Mouse (Mus musculus) kidney, adult 9 months (tissue): ENCODE results near the gene Urad.

Experiments used
- DNase-seq: peaks from one replicate; pipeline ENCODE4 v3.0.0; 2022

Gene Urad

DNA sequence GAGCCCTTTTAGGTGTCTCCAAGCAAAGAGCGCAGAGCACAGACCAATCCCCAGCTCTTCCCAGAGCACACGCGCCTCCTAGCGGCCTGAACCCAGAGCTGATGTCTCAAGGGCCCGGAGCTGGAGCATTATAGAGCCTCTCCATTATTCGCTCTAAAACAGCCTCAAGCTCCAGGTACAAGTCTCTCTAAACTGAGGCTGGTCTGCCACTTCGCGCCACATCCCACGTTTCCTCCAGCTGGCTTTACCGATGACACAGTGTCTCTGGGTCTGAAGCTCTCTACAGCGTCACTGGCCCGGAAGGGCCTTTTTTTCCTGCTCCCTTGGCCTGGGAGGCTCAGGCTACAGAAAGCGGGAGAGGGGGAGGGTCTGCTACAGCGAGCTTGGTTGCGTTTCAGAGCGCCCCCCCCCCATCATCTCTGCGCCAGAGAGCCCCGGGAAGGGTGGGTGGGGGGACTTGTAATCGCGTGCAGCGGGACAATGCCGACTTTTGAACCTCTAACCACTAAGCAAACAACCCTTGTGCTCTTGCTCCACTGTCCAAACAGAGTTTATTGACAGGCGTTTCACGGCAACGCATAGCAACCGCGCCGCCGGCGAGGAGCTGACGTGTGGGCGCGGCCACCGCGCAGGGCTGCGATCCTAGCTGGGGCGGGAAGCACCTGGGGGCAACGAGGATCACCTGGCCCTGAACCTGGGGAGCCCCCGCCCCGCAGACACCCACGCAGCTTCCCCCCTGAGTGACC is 22.8 kb downstream of the Urad start:
- peak; percentile 34 for DNase-seq

DNA sequence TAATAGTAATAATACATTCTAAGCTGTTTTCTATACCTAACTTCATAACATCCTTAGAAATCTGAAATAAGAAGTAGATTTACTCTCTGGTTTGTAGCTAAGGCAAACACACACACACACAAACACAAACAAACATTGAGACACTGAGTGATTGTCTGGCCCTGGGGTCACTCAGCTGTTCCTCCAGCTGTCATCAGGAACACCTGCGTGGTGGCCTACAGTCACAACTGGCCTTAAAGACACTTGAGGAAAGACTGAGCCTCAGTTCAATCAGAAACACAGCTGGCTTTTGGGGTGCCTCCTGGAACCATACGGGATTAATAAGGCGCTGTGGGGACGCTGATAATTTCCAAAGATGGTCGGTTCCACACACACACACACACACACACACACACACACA is 25.0 kb downstream of the Urad start:
- DNase-seq: no peak

DNA sequence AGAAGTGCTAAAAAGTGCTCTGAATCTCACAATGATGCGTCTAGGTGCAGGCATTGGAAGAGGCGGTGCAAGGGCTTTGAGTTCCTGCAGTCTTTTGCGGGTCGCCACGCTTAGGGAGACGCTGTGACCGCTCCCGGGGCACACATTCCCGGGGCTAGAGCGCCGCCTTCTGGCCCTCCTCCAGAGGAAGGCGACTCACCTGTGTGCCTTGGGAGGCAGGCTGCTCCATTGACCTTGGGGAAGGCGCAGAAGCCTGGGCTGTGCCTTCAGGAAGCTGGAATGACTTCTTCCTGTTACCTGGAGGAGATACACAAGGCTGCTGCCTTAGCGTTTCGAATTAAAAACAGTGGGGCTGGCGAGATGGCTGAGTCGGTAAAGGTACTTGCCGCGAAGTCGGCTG is 28.1 kb downstream of the Urad start:
- DNase-seq: no peak

DNA sequence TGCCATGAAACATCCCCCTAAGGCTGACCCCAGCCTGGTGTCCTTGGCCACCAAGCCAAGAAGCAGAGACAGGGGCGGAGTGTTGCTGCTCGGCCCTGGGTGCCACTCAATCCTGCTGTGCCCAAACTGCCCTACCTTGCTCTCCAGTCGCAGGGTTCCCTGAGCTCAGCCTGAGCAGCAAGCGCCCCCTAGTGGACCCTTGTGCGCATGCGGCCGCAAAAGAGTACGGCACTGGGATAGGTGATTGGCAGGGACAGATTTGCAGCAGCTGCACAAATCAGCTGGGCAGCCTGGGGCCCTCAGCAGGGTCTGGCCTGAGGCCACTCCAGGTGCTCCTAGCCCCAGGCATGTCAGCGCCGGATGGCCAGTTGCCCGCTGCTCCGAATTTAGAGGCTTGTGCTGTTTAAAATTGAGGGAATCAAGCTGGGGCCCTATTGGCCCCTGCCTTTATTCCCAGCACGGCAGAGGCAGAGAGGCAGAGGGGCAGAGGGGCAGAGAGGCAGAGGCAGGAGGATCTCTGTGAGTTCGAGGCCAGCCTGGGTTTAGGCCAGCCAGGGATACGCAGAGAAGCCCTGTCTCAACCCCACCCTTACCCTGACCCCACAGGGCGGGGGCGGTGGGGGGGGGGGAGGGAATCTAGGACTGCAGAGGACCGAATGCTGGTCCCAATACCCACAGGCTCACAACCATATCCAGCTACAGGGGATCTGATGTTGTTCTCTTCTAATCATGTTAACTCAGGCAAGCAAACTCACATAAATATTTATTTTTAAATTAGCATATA is 28.9 kb downstream of the Urad start:
- peak; percentile 63 for DNase-seq

DNA sequence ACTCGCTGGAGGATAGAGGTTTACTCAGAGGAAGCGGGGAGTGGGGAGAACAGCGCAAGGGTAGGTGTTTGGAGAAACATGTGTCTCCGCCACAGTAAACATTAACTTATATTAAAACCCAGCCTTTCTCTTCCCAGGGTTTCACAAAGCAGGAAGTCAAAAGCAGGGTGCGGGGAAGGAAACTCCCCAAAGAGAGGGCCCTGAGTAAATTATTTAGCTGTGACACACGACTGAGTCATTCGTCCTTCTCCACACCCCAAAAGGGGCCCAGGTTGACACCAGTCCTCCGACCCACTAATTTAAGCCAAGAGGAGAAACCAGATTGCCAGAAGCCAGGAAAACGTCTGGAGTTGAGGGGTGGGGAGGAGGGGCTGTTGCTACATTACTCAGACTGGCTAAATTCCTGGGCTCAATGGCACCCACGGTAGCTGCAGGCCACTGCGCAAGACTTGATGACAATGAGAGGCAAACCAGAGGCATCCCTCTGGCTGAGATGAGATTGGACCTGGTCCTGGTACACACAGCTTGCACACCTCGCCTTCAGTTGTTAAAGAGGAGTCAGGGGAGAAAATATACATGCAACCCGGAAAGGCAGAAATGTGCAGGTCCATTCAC is 29.6 kb downstream of the Urad start:
- DNase-seq: no peak

DNA sequence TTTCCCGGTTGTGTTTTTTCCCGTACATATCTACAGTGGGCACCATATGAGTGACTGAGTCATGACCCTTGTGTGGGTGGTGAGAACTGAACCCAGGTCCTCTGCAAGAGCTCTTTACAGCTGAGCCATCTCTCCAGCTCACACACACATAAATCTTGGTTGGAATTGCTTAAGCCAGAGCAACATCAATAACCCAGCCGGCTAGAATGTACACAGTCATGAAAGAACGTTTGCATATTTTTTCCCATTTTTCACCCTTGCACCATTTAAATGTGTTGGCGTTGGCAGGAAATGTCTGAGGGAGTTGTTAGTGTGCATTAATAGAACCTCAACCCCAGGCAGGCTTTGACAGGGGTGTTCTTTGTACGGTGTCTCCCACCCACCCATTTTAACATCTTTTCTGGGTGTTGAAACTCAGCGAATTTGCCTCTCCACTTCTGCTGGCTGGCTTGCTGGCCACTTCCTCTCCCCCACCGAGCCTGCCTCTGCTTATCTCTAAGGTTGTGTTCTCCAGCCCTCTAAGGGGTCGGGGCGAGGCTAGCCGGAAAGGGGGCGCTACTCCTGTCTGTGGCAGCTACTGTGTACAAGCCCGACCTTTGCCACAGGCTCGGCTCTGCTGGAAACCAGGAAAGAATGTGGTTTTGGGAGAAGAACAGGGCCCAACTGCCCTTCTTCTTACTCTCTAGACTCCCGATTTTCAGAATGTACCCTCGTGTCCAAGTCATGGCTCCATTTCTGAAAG is 30.3 kb downstream of the Urad start:
- DNase-seq: no peak

DNA sequence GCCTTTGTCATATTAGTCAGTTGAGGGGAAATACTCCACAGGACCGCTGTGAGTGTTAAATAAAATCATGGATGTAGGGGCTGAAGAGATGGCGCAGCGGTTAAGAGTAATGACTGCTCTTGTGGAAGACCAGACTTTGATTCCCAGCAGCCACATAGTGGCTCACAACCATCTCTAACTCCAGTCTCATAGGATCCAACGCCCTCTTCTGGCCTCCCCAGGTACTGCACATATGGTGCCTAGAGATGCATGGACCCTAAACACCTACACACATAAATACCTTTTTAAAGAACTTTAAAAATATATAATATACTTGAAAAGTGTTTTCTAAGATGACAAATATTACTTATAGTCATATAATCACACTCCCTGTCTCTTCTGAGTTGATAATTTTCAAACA is 37.9 kb downstream of the Urad start:
- no peak for DNase-seq

DNA sequence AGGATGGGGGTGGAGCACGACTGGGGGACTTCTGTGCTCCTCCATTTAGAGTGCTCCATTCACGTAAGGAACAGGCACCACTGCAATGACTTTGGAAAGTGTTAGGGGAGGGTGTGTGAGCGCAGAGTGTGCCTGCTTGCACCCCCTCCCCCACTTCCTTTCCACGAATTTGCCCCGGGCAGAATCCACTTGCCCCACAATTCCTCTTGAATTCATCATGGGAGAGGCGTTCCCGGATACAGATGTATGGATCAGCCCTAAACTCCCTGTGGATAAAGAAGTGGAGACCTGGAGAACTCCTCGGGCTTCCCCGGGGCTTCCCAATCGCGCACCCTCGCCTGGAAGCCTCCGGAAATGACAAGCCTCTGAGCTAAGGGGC is 44.7 kb downstream of the Urad start:
- DNase-seq: no peak

DNA sequence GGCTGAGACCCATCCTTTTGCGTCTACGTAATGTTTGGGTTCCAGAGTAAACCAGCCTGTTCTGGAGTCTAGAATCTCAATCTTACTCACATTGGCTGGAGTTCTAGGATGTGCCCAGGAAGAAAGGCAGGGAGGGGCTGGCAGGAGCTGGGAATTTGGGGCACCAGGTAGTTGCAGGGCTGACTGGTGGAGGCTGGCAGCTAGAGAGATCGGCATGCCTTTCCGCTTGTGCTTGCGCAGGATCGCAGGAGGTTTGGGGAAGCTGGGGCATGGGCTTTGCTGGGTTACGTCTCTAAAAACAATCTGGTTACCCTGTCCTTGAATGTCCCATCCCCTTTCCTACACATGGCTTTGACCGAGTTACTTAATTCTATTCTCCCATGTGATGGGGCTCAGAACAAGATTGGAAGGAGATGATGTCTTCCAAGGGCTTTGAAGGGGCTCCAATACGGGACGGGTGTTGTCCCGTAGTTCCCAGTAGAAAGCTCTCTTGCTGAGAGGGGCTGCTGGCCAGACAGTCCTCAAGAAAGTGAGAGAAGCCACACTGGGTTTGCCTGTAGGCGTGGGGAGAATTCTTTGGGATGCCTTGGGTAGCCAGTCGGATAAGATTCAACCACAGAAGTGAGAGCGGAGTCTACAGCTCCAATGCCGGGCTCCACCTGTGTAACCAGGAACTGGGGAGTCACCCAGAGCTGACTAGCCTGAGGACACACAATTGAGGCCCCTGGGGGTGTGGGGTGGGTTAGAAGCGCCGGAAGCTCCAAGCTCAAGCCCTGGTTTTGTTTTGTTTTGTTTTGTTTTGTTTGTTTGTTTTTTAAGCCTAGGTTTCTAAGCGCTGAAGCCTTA is 45.3 kb downstream of the Urad start:
- no peak for DNase-seq

DNA sequence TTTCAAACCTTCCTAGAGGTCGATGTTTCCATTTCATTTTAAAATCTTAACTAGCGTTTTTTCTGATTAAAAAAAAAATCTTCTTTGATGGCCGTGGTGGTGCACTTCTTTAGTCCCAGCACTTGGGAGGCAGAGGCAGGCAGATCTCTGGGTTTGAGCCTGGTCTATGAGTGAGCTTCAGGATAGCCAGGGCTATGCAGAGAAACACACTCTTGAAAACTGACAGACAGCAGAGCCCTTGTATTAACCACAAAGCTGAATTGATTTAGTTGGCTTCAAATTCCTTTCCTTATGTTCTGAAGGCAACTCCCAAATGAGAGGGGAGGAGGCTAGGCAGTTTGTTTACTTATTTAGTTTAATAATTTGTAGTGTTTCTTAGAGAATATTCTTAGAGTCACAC is 46.5 kb downstream of the Urad start:
- DNase-seq: no peak

DNA sequence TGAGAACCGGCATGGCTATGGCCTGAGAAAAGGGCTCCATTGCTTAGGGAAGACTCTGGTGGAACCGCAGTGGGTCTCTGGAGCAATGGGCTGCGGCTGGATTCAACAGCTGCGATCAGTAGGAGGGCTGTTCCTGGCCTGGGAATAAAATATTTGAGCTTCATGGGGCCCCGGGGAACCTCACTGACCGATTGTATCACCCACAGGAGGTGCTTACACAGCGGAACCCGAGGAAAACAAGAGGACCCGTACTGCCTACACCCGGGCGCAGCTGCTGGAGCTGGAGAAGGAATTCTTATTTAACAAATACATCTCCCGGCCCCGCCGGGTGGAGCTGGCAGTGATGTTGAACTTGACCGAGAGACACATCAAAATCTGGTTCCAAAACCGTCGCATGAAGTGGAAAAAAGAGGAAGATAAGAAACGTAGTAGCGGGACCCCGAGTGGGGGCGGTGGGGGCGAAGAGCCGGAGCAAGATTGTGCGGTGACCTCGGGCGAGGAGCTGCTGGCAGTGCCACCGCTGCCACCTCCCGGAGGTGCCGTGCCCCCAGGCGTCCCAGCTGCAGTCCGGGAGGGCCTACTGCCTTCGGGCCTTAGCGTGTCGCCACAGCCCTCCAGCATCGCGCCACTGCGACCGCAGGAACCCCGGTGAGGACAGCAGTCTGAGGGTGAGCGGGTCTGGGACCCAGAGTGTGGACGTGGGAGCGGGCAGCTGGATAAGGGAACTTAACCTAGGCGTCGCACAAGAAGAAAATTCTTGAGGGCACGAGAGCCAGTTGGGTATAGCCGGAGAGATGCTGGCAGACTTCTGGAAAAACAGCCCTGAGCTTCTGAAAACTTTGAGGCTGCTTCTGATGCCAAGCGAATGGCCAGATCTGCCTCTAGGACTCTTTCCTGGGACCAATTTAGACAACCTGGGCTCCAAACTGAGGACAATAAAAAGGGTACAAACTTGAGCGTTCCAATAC is 47.8 kb downstream of the Urad start:
- no peak for DNase-seq

DNA sequence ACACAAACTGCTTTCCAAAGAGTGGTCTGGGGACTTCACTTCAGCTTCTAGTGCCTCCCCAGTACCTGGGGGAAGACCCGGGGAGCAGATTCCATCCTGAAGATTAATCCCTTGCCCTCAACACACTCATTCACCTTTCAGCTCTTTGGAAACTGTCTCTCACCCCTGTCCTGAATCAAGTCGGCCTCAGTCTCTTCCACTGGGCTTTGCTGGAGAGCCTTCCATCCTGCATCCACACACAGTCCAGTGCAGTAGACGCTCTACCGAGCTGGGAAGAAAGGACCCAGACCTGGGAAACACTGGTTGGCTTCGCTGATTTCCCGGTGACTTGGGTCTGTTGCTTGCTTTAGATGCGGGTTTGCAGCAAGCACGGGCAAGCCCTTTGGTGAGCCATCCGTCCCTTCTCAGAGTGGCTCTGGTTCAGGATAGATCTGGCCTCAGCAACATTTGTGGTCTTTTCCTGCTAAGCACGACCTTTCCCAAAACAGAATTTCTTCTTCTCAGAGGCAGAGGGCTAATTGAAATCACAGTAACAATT is 49.4 kb downstream of the Urad start:
- DNase-seq: no peak

DNA sequence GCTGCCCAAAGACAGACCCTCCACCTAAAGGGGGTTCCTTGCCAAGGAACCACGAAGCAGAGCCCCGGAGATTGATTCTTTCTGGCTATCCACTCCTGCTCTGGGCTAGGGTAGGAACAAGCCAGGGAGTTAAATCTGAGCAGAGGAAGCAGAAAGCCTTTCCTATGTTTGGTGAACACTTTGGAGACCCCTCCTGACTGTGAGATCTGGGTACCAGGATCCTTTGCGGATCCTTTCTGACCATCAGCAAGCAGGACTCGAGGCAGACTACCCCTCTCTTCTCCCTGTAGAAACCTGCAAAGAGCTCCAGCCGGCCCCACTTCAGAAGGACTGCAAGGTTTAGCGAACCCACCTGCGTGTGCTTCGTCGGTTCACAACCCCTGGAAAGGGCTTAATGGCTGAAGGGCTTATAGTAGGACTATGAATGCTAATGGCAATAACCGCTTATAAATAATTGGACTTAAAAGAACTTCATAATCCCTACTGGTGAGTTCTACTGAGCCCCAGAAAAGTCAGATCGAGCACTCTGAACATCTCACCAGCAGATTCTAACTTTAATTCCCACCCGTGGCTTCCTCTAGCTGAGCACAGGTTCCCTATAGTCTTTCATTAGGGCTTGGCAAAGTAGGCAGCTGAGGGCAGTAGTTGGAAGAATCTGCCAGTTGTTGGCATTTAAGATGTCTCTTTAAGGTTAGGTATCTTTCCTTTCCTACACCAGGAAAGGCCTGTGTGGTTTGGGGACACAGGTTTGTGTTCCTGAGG is 50.0 kb downstream of the Urad start:
- no peak for DNase-seq

DNA sequence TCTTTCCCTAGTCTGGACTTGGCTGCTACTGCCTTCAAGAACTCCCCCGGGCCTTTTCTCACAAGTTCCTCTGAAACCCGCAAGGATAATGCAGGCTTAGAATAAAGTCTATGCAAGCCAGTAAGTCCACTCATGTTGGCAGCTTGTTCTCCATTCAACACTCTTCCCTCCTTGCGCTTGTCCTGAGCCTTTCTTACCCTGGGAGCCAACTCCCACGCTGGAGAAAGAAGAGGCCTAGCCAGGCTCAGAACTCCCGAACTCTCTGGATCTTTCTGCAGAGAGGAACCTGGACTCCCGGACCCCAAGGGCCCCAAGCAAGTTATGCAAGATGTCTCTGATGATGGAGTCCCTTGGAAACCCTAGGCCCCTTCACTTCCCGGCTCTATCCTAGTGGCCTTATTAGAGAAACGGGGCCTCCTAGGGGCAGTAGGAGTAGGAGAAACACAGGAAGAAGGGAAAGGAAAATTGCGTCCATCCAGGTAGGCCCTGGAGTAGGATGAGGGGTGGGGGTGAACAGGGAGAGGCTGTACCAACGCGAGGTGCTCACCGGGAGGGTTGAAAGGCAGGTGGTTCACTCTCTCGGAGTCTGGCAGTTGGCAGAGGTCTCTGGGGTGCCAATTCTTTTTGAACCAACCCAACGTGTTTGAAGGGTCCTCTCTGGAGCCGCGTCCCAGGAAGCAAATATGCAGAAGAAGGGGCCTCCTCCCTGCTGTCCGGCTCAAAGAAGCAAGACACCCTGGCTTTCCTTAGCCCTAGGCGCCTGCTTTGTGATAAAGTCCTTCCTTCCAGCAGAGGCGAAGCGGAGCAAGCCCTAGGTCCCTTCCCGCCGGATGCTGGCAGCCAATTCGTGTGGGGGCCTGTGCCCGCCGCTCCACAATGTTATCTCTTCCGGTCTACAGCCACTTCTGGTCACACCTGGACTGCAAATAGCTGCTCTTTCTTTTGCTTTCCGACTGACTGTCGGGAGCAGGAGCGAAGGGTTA is 51.3 kb downstream of the Urad start:
- DNase-seq: no peak

DNA sequence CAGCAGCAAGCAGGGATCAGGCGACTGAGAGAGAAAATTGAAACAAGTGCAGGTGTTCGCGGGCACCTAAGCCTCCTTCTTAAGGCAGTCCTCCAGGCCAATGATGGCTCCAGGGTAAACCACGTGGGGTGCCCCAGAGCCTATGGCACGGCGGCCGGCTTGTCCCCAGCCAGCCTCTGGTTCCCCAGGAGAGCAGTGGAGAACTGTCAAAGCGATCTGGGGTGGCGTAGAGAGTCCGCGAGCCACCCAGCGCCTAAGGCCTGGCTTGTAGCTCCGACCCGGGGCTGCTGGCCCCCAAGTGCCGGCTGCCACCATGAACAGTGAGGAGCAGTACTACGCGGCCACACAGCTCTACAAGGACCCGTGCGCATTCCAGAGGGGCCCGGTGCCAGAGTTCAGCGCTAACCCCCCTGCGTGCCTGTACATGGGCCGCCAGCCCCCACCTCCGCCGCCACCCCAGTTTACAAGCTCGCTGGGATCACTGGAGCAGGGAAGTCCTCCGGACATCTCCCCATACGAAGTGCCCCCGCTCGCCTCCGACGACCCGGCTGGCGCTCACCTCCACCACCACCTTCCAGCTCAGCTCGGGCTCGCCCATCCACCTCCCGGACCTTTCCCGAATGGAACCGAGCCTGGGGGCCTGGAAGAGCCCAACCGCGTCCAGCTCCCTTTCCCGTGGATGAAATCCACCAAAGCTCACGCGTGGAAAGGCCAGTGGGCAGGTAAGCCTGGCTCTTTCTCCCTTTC is 52.1 kb downstream of the Urad start, which contains the start of gene Pdx1:
TSS of gene Pdx1 (plus strand) at position 34 of the 747 bp plus-strand sequence.
- DNase-seq: no peak

DNA sequence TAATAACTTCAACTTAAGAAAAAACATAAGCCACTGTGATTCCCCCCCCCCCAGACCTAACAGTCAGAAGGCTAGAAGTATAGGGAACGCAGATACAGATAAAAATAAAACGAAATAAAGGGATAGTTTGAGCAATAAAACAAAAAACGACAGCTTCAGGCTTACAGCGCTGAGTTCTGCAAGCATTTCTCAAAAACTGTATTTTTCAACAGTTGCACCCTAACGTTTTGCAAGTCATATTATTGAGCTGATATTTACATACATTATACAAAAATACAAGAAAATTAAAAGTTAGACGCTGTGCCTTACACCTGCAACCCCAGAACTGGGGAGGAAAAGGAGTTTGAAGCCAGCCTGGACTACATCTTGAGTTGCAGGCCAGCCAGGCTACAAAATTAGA is 52.9 kb downstream of the Urad start:
- DNase-seq: no peak

DNA sequence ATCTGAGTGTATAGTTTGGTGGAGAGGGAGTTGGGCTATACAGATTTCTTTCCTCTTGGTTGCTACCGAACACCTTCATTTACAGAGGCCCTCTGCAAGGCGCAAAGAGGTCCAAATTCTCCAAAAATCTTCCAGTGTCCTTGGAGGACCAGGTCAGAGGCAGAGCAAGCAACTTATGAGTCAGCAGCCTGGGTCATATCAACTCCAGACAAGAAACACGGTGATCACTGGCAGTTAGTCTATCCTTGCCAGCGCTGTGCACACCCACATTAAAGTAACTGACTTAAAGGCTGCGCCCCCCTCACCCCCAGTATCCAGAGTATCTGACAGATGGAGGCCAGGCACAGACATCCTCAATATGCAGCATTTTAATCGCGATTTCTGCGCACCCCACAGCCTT is 53.5 kb downstream of the Urad start:
- DNase-seq: no peak

DNA sequence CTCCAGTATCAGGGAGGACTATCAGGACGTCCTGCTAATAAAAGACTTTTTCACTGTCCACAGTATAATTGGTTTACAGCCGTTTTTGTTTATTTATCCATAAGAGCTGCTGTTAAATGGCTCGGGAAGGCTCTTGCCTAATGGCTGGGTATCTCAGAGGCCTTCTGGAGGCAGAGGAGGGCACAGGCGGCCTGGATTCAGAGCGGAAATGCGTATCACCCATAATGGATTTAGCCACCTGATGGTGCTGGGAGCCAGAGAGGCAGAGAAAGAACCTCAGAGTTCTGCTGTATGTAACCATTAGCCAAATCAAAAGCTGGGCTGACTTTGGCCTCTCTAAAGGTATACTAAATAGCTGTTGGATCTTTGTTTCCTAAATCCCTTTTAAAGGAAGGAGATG is 54.8 kb downstream of the Urad start:
- no peak for DNase-seq
